Mouse (Mus musculus) left cerebral cortex, adult 2 months (tissue): ENCODE measurements around the gene Rpa2. TPM values are rescaled to one million over a fixed set of nuclear protein-coding genes. Genes with fewer than 3 reads are reported as not detected.
A peak's percentile ranks its signal among the peaks of the same experiment; 100 is the strongest.

Experiments used
- DNase-seq, 2 experiments: peaks; one replicate each; pipeline ENCODE4 v3.0.0; 2021 to 2022; ENCODE audit warnings: low spot score in 2 of 2, mixed read lengths in 1 of 2; ENCODE audit errors: extremely low spot score in 1 of 2
- H3K27ac ChIP-seq: fragments of 200-600 bp; 2 replicates; pipeline ENCODE4 v1.8.1; 2022
- H3K4me3 ChIP-seq: fragments of 200-600 bp; 2 replicates; pipeline ENCODE4 v1.8.1; 2022
- CTCF ChIP-seq: fragments of 200-600 bp; IDR thresholded peaks from 2 replicates; pipeline ENCODE4 v1.8.1; 2022; ENCODE audit warnings: antibody characterized with exemption, mild to moderate bottlenecking, moderate library complexity
- intact Hi-C: fragments of 180-260 bp; cut with DNase I; formaldehyde crosslinking; loops from one replicate; pipeline ENCODE4 v1.15.1; 2025
- total RNA-seq, 2 experiments: library from RNA; stranded (reverse); gene quantifications; 2 replicates each; pipeline ENCODE4 v1.2.3; 2021

Rpa2 gene
- total RNA-seq, 2 experiments from 2014 or later: 13.0 to 16.2 TPM

DNA sequence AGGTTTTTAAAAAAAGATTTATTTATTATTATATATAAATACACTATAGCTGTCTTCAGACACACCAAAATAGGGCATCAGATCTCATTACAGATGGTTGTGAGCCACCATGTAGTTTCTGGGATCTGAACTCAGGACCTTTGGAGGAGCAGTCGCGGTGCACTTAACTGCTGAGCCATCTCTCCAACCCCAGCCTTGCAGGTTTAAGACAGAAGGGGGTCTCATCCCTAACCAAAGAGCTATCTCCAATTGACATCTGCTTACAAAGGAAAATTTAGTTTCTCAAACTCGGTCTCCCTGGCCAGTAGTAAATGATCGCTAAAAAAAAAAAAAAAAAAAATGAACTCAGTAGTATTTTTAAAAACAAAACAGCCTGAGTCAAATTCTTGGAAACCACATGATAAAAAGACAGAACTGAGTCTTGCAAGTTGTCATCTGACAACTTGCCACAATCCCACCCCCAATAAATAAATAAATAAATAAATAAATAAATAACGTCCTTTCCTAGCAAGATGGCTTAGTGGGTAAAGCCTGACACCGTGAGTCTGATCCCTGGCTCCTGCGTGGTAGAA lies 38.6 kb downstream of the Rpa2 start:
- Histone ChIP-seq H3K4me3 (no peak overlapping the region), H3K27ac (no peak overlapping the region)
- intact Hi-C loops: no loop called here
- no peak for TF ChIP-seq CTCF
- no peak for DNase-seq

DNA sequence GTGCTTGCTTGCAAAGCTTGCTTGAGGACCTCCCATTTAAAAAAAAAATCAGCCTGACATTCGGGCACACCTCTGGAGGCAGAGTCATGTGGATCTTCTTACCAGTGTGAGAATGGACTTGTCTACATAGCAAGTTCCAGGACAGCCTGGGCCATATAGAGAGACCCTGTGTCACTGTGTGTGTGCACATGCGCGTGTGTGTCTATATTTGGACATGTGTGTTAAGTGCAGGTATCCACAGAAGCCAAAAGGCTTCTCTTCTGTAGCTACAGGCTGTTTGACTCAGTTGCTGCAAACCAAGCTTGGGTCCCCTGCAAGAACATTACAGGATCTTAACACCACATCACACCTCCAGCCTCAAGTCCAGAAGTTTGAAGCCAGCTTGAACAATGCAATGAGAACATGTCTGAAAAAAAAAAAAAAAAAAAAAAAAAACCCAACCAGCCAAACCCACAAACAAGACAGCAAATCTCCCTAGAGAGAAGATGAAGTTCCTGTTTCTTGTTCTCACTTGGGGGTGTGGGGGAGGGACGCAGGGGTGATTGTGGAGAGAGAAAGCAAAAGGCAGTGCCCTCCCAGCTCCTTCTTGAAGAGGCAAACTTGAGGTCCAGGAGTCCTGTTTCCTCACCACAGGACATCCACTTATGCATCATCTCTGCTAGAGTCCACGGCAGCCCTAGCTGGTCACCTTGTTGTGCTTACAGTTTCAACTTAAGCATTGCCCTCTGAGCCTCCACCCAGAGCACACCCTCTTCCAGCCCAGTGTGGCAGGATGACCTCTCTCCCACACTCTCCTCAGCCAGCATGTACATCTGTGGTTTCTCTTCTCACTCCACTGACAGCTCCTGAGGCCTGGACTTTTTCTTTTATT lies 39.9 kb downstream of the Rpa2 start:
- intact Hi-C loops: no loop called here
- DNase-seq: no peak
- Histone ChIP-seq H3K4me3 (no peak overlapping the region), H3K27ac (peak overlapping the region; percentile 86)
- TF ChIP-seq CTCF: no peak

DNA sequence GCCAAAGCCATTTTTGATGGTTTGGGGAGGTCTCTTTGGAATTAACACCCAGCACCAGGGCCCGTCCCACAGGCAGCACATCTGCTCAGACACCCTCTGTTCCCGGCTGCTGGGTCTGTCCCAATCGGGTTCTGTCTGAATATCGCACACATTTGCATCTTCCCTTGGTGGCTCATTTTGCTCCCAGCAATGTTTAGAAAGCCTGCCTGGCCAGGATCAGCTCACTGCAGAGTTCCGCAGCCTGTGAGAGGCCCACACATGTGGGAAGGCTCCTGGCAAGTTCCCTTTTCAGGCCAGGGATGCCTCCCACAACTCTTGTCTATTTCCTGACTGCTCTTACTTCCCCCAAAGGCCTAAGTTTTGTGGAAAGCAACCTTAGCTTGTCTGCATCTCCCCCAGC lies 41.5 kb downstream of the Rpa2 start:
- no peak for TF ChIP-seq CTCF
- DNase-seq: peak; percentile 34 to 63
- no peak overlapping the region for H3K4me3 ChIP-seq
- intact Hi-C loops: no loop called here
- peak overlapping the region; percentile 86 for H3K27ac ChIP-seq

DNA sequence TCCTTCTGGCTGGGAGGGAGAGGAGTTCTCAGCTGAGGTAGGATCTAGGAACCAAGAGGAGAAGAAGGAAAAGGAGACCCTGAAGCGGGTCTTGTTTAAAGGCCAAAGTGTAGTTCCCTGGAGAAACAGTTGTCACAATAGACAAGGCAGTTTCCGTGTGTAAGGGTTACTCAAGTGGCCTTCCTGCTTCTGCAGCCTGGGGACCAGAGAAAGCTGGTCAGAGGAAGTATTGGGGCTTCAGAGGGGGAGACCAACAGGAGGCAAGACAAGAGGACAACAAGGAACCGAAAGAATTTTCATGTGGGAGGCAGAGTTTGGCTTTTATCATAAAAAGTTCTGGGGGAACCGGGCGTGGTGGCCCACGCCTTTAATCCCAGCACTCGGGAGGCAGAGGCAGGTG lies 48.3 kb downstream of the Rpa2 start:
- H3K27ac ChIP-seq: no peak overlapping the region
- no peak for DNase-seq
- no peak overlapping the region for H3K4me3 ChIP-seq
- intact Hi-C loops: no loop called here
- no peak for TF ChIP-seq CTCF

DNA sequence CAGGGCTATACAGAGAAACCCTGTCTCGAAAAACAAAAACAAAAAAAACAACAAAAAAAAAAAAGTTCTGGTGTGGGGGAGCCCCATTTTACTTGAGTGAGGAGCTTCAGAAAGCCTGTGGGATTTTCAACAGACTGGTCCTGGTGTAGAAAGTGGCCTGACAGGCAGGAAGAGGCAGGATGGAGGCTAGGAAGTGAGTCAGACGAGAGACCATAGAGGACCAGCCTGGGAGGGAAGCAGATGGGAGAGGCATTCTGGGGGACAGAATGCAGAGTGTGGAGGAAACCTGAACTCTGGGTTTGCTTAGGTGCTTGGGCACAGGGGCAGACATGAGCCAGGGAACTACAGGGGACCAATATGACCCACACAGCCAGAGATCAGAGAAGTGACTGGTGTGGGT lies 48.7 kb downstream of the Rpa2 start:
- DNase-seq: no peak
- no peak for TF ChIP-seq CTCF
- intact Hi-C loops: no loop called here
- Histone ChIP-seq H3K4me3 (no peak overlapping the region), H3K27ac (no peak overlapping the region)

DNA sequence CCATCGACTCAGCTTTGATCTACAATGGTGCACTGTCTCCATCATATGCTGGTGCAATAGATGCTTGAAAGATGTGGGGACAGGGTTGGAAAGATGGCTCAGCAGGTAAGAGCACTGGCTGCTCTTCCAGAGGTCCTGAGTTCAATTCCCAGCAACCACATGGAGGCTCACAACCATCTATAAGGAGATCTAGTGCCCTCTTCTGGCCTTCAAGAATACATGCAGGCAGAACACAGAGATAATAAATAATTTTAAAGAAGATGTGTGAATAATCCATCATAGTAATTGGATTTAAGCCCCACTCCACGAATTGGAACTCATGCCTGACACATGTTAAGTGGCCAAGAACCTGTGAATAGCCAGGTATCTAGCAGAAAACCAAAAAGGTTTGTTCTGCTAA lies 50.3 kb downstream of the Rpa2 start:
- Histone ChIP-seq H3K4me3 (no peak overlapping the region), H3K27ac (no peak overlapping the region)
- TF ChIP-seq CTCF: peak; percentile 11
- no peak for DNase-seq
- intact Hi-C loops: no loop called here

DNA sequence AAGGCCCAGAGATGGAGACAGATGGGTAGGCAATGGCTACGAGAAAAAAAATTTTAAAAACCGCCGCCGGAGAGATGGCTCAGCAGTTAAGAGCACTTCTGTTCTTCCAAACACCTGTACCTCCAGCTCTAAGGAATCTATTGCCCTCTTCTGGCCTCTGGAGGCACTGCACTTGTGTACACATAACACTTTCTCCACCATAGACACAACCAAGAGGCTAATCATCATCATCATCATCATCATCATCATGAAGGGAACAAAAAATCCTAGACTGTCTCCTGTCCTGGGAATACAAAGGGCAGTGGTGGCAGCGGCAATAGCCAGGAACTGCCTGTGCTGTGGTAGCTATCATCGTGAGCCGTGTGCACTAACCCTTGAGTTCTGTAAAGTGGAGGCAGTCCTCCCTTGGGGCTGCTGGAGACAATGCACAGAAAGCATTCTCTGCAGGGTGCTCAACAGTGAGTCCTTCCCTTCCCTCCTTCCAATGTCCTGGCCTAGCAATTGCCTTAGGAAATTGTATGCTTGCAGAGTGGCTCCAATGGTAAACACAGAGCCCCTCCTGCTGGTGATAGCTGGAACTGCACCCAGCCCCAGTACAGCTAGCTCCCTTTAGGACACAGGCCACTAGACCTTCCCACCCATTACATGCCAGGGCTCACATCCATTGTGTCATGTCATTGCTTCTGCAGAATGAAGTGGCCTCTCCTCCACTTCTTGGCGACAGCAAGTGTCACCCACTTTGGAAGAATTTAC lies 55.7 kb downstream of the Rpa2 start:
- DNase-seq: peak; percentile 43 to 71
- TF ChIP-seq CTCF: peak; percentile 64
- intact Hi-C loops: loop anchor here (1.0 kb wide), 1 partner anchor 47 kb away; no protein-coding TSS in a partner anchor
- Histone ChIP-seq H3K4me3 (no peak overlapping the region), H3K27ac (no peak overlapping the region)

Other genes starting within 250 kb of the Rpa2 start
- gene Atpif1, start 234.7 kb upstream of the Rpa2 start, total RNA-seq: 100 to 1,000 TPM; 430 to 458 TPM
- gene Dnajc8, start 232.8 kb upstream of the Rpa2 start, total RNA-seq: 10 to 100 TPM; 91.4 to 92.9 TPM
- gene Ptafr, start 204.3 kb upstream of the Rpa2 start, total RNA-seq: 1 to 10 TPM in 1 of 2 experiments, under 1 TPM in 1; 1.00 to 1.2 TPM
- 10 to 100 TPM; 31.0 to 33.5 TPM for gene Eya3, start 129.3 kb upstream of the Rpa2 start, total RNA-seq
- 1 to 10 TPM; 2.5 to 3.3 TPM for gene Xkr8, start 35.8 kb upstream of the Rpa2 start, total RNA-seq
- 1 to 10 TPM; 4.3 to 4.4 TPM for gene Smpdl3b, start 11.1 kb upstream of the Rpa2 start, total RNA-seq
- under 1 TPM; 0.86 to 0.94 TPM for gene Themis2, start 28.1 kb downstream of the Rpa2 start, total RNA-seq
- gene Ppp1r8, start 74.8 kb downstream of the Rpa2 start, total RNA-seq: 10 to 100 TPM; 41.2 to 41.8 TPM
- 100 to 1,000 TPM; 101 to 110 TPM for gene Stx12, start 116.2 kb downstream of the Rpa2 start, total RNA-seq
- 10 to 100 TPM; 47.6 to 49.9 TPM for gene Fam76a, start 154.2 kb downstream of the Rpa2 start, total RNA-seq
- gene Fgr, start 205.8 kb downstream of the Rpa2 start, total RNA-seq: under 1 TPM; 0.23 TPM
- gene Ahdc1, start 242.9 kb downstream of the Rpa2 start, total RNA-seq: 100 to 1,000 TPM; 108 to 132 TPM